ENCODE assay signal across 19 mouse cellular contexts in genomic region chr15:51597841-51598240, GRCm38 (mm10).
"Had no signal": no experiment of that assay in that cellular context is flagged by ENCODE, and none has a peak within 500 bp of the region (broad histone marks: within the 10 kb centered on the region; RNA-seq: fewer than 3 reads in every experiment).

No protein-coding gene starts in this region.

- H3K27ac ChIP-seq: lung, embryonic 15.5 days; midbrain, embryonic 10.5 days; midbrain, embryonic 12.5 days; neural tube, embryonic 13.5 days; neural tube, embryonic 15.5 days; stomach, embryonic 15.5 days; stomach, postnatal 0 days had no signal

- H3K4me3 ChIP-seq: lung, embryonic 15.5 days; midbrain, embryonic 10.5 days; midbrain, embryonic 12.5 days; myocyte; neural tube, embryonic 13.5 days; neural tube, embryonic 15.5 days; stomach, embryonic 15.5 days had no signal

- H3K9me3 ChIP-seq: lung, embryonic 15.5 days; midbrain, embryonic 10.5 days; midbrain, embryonic 12.5 days; neural tube, embryonic 13.5 days; neural tube, embryonic 15.5 days; stomach, embryonic 15.5 days had no signal

- H3K27me3 ChIP-seq: lung, embryonic 15.5 days; midbrain, embryonic 12.5 days; neural tube, embryonic 13.5 days; neural tube, embryonic 15.5 days; stomach, embryonic 15.5 days had no signal

- H3K4me1 ChIP-seq: lung, embryonic 15.5 days; midbrain, embryonic 12.5 days; neural tube, embryonic 15.5 days; stomach, embryonic 15.5 days had no signal

- H3K9ac ChIP-seq: liver, postnatal 0 days; lung, embryonic 15.5 days; midbrain, embryonic 12.5 days; neural tube, embryonic 13.5 days; neural tube, embryonic 15.5 days; stomach, embryonic 15.5 days had no signal

- ATAC-seq: liver, postnatal 0 days; lung, postnatal 0 days; midbrain, embryonic 16.5 days had no signal

- H3K4me2 ChIP-seq: lung, embryonic 15.5 days; midbrain, embryonic 12.5 days; neural tube, embryonic 13.5 days; neural tube, embryonic 15.5 days; stomach, embryonic 15.5 days had no signal

- DNase-seq: liver, postnatal 0 days; lung, adult 2 months; lung, postnatal 14 days; lung, postnatal 4 days; midbrain, embryonic 14.5 days; right cerebral cortex, postnatal 14 days; thymus, adult 18-20 months; thymus, postnatal 14 days; thymus, postnatal 36 days had no signal

- H3K36me3 ChIP-seq: lung, embryonic 15.5 days; midbrain, embryonic 10.5 days; midbrain, embryonic 12.5 days; neural tube, embryonic 13.5 days; neural tube, embryonic 15.5 days; stomach, embryonic 15.5 days had no signal
